Mouse (Mus musculus) adrenal gland, adult 8-10 months (tissue): Measurements from ENCODE around the gene Katnbl1. TPM values are rescaled to one million over a fixed set of nuclear protein-coding genes. Genes with fewer than 3 reads are reported as not detected.

Experiments
- DNase-seq: peaks from one replicate; pipeline ENCODE4 v3.0.0; 2022
- total RNA-seq, 4 experiments: library from RNA; stranded (reverse); gene quantifications; 2 replicates each; pipeline ENCODE4 v1.2.4; 2022

Katnbl1 gene
- 10 to 100 TPM; 10.8 to 13.9 (median 12.1) TPM for total RNA-seq

GRCm38 (mm10) chr2:112378973-112379898 is at the start of gene Katnbl1:
Gene Katnbl1 (plus strand): TSS chr2:112379211.
- peak; percentile 88 for DNase-seq

- no peak for DNase-seq
Observed at GRCm38 (mm10) chr2:112332051-112332898, 46.7 kb upstream of the Katnbl1 start.

- DNase-seq = no peak
Observed at GRCm38 (mm10) chr2:112337211-112337610, 41.8 kb upstream of the Katnbl1 start.

GRCm38 (mm10) chr2:112339736-112340135 is 39.3 kb upstream of the Katnbl1 start:
- no peak for DNase-seq

GRCm38 (mm10) chr2:112341117-112341516 is 37.9 kb upstream of the Katnbl1 start:
- DNase-seq = no peak

GRCm38 (mm10) chr2:112348246-112348645 is 30.8 kb upstream of the Katnbl1 start:
- no peak for DNase-seq

GRCm38 (mm10) chr2:112353685-112354455 is 25.1 kb upstream of the Katnbl1 start:
- DNase-seq = no peak

- DNase-seq = no peak
Observed at GRCm38 (mm10) chr2:112359611-112360010, 19.4 kb upstream of the Katnbl1 start.

- no peak for DNase-seq
Observed at GRCm38 (mm10) chr2:112360012-112360780, 18.8 kb upstream of the Katnbl1 start.

GRCm38 (mm10) chr2:112360781-112361169 is 18.2 kb upstream of the Katnbl1 start:
- DNase-seq = no peak

GRCm38 (mm10) chr2:112367222-112367621 is 11.8 kb upstream of the Katnbl1 start:
- no peak for DNase-seq

GRCm38 (mm10) chr2:112367726-112368673 is 11.0 kb upstream of the Katnbl1 start, which contains the start of gene Emc4:
Gene Emc4 (minus strand): TSS chr2:112368027.
- peak; percentile 85 for DNase-seq

GRCm38 (mm10) chr2:112369941-112370340 is 9.1 kb upstream of the Katnbl1 start:
- peak; percentile 15 for DNase-seq

GRCm38 (mm10) chr2:112373141-112373540 is 5.9 kb upstream of the Katnbl1 start:
- no peak for DNase-seq

GRCm38 (mm10) chr2:112374610-112375009 is 4.4 kb upstream of the Katnbl1 start:
- DNase-seq = no peak

GRCm38 (mm10) chr2:112380131-112380530 is 1.1 kb downstream of the Katnbl1 start:
- DNase-seq = no peak

- no peak for DNase-seq
Observed at GRCm38 (mm10) chr2:112381219-112381618, 2.2 kb downstream of the Katnbl1 start.

GRCm38 (mm10) chr2:112390843-112391242 is 11.8 kb downstream of the Katnbl1 start:
- DNase-seq = no peak

- DNase-seq = no peak
Observed at GRCm38 (mm10) chr2:112391346-112392000, 12.5 kb downstream of the Katnbl1 start.

- no peak for DNase-seq
Observed at GRCm38 (mm10) chr2:112392689-112393088, 13.7 kb downstream of the Katnbl1 start.
